Mouse (Mus musculus) heart, adult 2 months (tissue): Measurements from ENCODE around the gene Crispld2.

Experiments used
- CTCF ChIP-seq: fragments of 200-600 bp; IDR thresholded peaks from 2 replicates; pipeline ENCODE4 v1.8.1; 2022; ENCODE audit warnings: antibody characterized with exemption, mild to moderate bottlenecking, moderate library complexity
- POLR2A ChIP-seq: fragments of 200-500 bp; IDR thresholded peaks from 2 replicates; pipeline ENCODE4 v1.6.1; 2011; ENCODE audit warnings: mild to moderate bottlenecking, low read depth, low read length, control low read depth; ENCODE audit not compliant: insufficient read depth

DNA sequence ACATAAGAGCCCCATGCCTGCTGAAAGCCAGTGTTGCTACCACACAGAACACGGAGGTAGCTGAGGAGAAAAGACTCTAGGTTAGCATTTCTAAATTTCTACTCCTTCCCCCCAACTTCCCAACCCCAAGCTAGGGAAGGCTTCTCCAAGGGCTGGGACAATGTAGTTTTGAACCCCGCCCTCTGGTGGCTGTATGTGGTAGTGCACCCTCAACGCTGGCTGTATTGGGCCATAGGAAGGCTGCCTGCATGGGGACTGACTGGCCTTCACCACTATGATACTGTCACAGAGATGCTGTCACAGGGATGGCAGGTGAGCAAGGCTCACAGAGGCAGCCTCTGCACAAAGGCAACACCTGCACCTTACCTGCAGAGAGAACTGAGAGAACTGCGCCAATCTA is 79.4 kb downstream of the Crispld2 start:
- peak; percentile 99; the same call in 1 of the 2 replicates for TF ChIP-seq CTCF
- no peak for TF ChIP-seq POLR2A
